Mouse (Mus musculus): Measurements from ENCODE around the gene Slc22a8.
A peak's percentile ranks its signal among the peaks of the same experiment; 100 is the strongest.

The Slc22a8 gene

GRCm38 (mm10) chr19:8590954-8591353 lies at the start of gene Slc22a8:
Gene Slc22a8, plus strand, starts transcription at chr19:8591254.
- DNase-seq = no peak

- DNase-seq = no peak
Measured at GRCm38 (mm10) chr19:8558897-8559296, 32.2 kb upstream of the Slc22a8 start.

GRCm38 (mm10) chr19:8564021-8564420 lies 27.0 kb upstream of the Slc22a8 start:
- DNase-seq = no peak

GRCm38 (mm10) chr19:8564469-8564868 lies 26.6 kb upstream of the Slc22a8 start:
- no peak for DNase-seq

- DNase-seq = no peak
Measured at GRCm38 (mm10) chr19:8565262-8565661, 25.8 kb upstream of the Slc22a8 start.

- DNase-seq = no peak
Measured at GRCm38 (mm10) chr19:8565985-8566384, 25.1 kb upstream of the Slc22a8 start.

GRCm38 (mm10) chr19:8567104-8567880 lies 23.8 kb upstream of the Slc22a8 start:
- DNase-seq = peak; percentile 56

GRCm38 (mm10) chr19:8569453-8569863 lies 21.6 kb upstream of the Slc22a8 start:
- peak; percentile 48 for DNase-seq

- DNase-seq = peak; percentile 69
Measured at GRCm38 (mm10) chr19:8570341-8571040, 20.6 kb upstream of the Slc22a8 start.

GRCm38 (mm10) chr19:8571746-8572145 lies 19.3 kb upstream of the Slc22a8 start:
- peak; percentile 69 for DNase-seq

- no peak for DNase-seq
Measured at GRCm38 (mm10) chr19:8572485-8572884, 18.6 kb upstream of the Slc22a8 start.

- no peak for DNase-seq
Measured at GRCm38 (mm10) chr19:8577432-8577831, 13.6 kb upstream of the Slc22a8 start.

GRCm38 (mm10) chr19:8578293-8578969 lies 12.6 kb upstream of the Slc22a8 start:
- peak; percentile 64 for DNase-seq

GRCm38 (mm10) chr19:8578970-8579342 lies 12.1 kb upstream of the Slc22a8 start:
- no peak for DNase-seq

- no peak for DNase-seq
Measured at GRCm38 (mm10) chr19:8585298-8585697, 5.8 kb upstream of the Slc22a8 start.

- DNase-seq = no peak
Measured at GRCm38 (mm10) chr19:8585899-8586298, 5.2 kb upstream of the Slc22a8 start.

GRCm38 (mm10) chr19:8586350-8586749 lies 4.7 kb upstream of the Slc22a8 start:
- no peak for DNase-seq

- DNase-seq = no peak
Measured at GRCm38 (mm10) chr19:8587315-8587714, 3.7 kb upstream of the Slc22a8 start.

- no peak for DNase-seq
Measured at GRCm38 (mm10) chr19:8592155-8592554, 1.1 kb downstream of the Slc22a8 start.

- DNase-seq = peak; percentile 68
Measured at GRCm38 (mm10) chr19:8592873-8593408, 1.9 kb downstream of the Slc22a8 start.

GRCm38 (mm10) chr19:8593833-8594232 lies 2.8 kb downstream of the Slc22a8 start:
- no peak for DNase-seq

GRCm38 (mm10) chr19:8594518-8594917 lies 3.5 kb downstream of the Slc22a8 start:
- DNase-seq = no peak

GRCm38 (mm10) chr19:8597269-8597668 lies 6.2 kb downstream of the Slc22a8 start:
- DNase-seq = no peak
